Mouse (Mus musculus) hindbrain, embryonic 15.5 days (tissue): ENCODE results near the gene Plekhg3. TPM values are rescaled to one million over a fixed set of nuclear protein-coding genes. Genes with fewer than 3 reads are reported as not detected.
A peak's percentile ranks its signal among the peaks of the same experiment; 100 is the strongest.

ENCODE experiments used
- ATAC-seq: fragments of 200-750 bp; cut with Nextera tagmentation; 2 replicates; pipeline ENCODE4 v1.8.0; 2017; ENCODE audit warnings: low read depth, moderate number of reproducible peaks, moderate TSS enrichment; ENCODE audit not compliant: low FRiP score
- H3K27ac ChIP-seq: fragments of 300-500 bp; sonication (generic); replicated peaks from 2 replicates; pipeline ENCODE4 v1.5.1; 2015; ENCODE audit warnings: mild to moderate bottlenecking, inconsistent platforms
- H3K27me3 ChIP-seq: fragments of 300-500 bp; sonication (generic); 2 replicates; pipeline ENCODE4 v1.6.1; 2015; ENCODE audit warnings: control low read depth, inconsistent platforms
- H3K36me3 ChIP-seq: fragments of 300-500 bp; sonication (generic); 2 replicates; pipeline ENCODE4 v1.6.1; 2015; ENCODE audit warnings: control low read depth, inconsistent platforms
- H3K4me1 ChIP-seq: fragments of 300-500 bp; sonication (generic); replicated peaks from 2 replicates; pipeline ENCODE4 v1.6.1; 2015; ENCODE audit warnings: control low read depth, inconsistent platforms
- H3K4me2 ChIP-seq: fragments of 300-500 bp; sonication (generic); 2 replicates; pipeline ENCODE4 v1.6.1; 2015; ENCODE audit warnings: moderate library complexity, mild to moderate bottlenecking, inconsistent platforms
- H3K4me3 ChIP-seq: fragments of 300-500 bp; sonication (generic); 2 replicates; pipeline ENCODE4 v1.5.1; 2015; ENCODE audit warnings: mild to moderate bottlenecking, inconsistent platforms
- H3K9ac ChIP-seq: fragments of 300-500 bp; sonication (generic); 2 replicates; pipeline ENCODE4 v1.6.1; 2015; ENCODE audit warnings: inconsistent platforms
- H3K9me3 ChIP-seq: fragments of 300-500 bp; sonication (generic); 2 replicates; pipeline ENCODE4 v1.6.1; 2016; ENCODE audit warnings: control low read depth, inconsistent platforms
- WGBS: fragments of 180-500 bp; shearing (Covaris S2); methylation state at CpG from one replicate; pipeline ENCODE4 v1.1.7; 2015; 5-methylcytosine and 5-hydroxymethylcytosine counted together
- polyA plus RNA-seq: library from polyadenylated mRNA; unstranded; fragments of >200 nt; fragmentation: Nextera tagmentation; extraction: Ambion mirVana; gene quantifications from 2 replicates; pipeline ENCODE4 v1.2.1, GENCODE M21; 2015

Gene Plekhg3
- polyA plus RNA-seq, 1 experiment from 2014 or later, result 2.3 TPM

DNA sequence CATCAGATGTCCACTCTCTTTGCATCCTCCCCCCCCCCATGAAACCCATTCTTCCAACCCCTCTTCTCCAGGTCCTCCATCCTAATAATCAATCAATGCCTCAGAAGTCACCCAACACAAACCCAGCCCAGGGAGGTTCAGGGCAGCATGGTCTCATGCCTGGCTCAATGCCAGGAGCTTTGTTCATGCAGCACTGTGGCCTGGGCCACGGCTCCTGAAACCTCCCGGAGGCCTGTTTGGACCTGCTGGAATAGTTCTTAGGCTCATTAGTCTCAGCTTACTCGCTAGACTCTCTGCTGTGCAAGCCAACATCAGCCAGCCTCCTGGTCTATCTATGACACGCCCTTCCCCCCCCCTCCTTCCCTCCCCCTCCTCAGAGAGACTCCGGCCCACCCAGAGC is 27.7 kb upstream of the Plekhg3 start:
- 58% methylated on average over 5 of the region's 5 CpGs for WGBS
- Histone ChIP-seq H3K27me3 (no peaks in the 10 kb centered on the region), H3K9ac (no peak overlapping the region), H3K27ac (no peak overlapping the region), H3K36me3 (no peaks in the 10 kb centered on the region), H3K4me3 (no peak overlapping the region), H3K4me1 (peaks cover 11% of the 10 kb centered on the region; the same call in 1 of the 2 replicates), H3K9me3 (no peaks in the 10 kb centered on the region), H3K4me2 (no peak overlapping the region)
- 0 out of 2 replicates have a peak, but pooled peaks have one; percentile 39 for ATAC-seq

DNA sequence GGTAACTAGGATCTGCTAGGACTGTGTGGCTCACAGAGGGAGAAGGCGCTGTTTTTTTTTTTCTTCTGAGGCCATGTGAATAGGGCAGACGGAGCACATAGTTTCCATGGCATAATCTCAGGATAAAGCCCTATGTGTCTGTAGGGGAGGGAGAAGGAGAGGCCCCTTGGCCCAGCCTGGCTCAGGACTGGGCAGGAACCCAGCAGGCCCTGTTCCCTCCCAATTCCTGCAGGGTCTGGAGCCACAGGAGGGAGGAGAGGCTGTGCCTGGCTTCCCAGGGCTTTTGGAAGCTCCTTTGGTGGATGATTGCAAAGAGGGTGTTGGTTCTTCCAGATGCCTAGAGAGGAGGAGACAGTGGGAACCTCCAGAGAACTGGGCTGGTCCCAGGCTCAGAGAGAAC is 24.2 kb upstream of the Plekhg3 start:
- 54% methylated on average over 2 of the region's 2 CpGs for WGBS

GRCm38 (mm10) chr12:76507791-76508190 is 22.9 kb upstream of the Plekhg3 start:
- H3K9ac ChIP-seq, result no peak overlapping the region
- no peaks in the 10 kb centered on the region for H3K9me3 ChIP-seq
- no peaks in the 10 kb centered on the region for H3K27me3 ChIP-seq
- no peak for ATAC-seq
- H3K4me3 ChIP-seq, result no peak overlapping the region
- peaks cover 11% of the 10 kb centered on the region; the same call in 1 of the 2 replicates for H3K4me1 ChIP-seq
- 35% methylated on average over 5 of the region's 5 CpGs for WGBS
- no peak overlapping the region; the same call in 1 of the 2 replicates for H3K27ac ChIP-seq
- no peak overlapping the region for H3K4me2 ChIP-seq
- H3K36me3 ChIP-seq, result no peaks in the 10 kb centered on the region

More for the DNA sequence above, 24.2 kb upstream of the Plekhg3 start:
- Histone ChIP-seq H3K4me2 (no peak overlapping the region), H3K27me3 (no peaks in the 10 kb centered on the region), H3K9ac (no peak overlapping the region), H3K4me1 (peaks cover 11% of the 10 kb centered on the region; the same call in 1 of the 2 replicates), H3K9me3 (no peaks in the 10 kb centered on the region), H3K27ac (peak overlapping the region; percentile 66), H3K36me3 (no peaks in the 10 kb centered on the region), H3K4me3 (no peak overlapping the region)
- peak; percentile 86 for ATAC-seq

GRCm38 (mm10) chr12:76508909-76509440 is 21.7 kb upstream of the Plekhg3 start:
- peaks cover 11% of the 10 kb centered on the region; the same call in 1 of the 2 replicates for H3K4me1 ChIP-seq
- H3K9me3 ChIP-seq, result no peaks in the 10 kb centered on the region
- no peak overlapping the region for H3K4me3 ChIP-seq
- H3K9ac ChIP-seq, result no peak overlapping the region
- H3K27me3 ChIP-seq, result no peaks in the 10 kb centered on the region
- H3K36me3 ChIP-seq, result no peaks in the 10 kb centered on the region
- ATAC-seq, result no peak
- H3K4me2 ChIP-seq, result no peak overlapping the region
- H3K27ac ChIP-seq, result no peak overlapping the region
- WGBS, result 62% methylated on average over 7 of the region's 7 CpGs

DNA sequence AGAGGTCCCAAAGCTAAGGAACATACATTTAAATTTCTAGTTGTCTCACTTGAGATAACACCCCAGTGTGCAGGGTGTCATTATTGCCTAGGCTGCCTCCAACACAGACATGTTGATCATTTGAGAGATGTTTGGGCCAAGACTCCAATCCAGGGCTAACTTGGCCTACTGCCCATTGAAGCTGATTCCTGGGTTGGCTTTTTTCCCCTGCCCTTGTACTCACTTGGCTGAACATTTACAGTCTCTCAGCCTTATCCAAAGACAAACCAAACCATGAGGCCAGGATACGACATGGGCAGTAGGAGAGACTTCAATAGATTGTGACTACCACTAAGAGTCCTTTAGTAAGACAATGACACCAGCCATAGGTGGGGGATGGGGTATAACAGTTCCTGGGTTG is 18.0 kb upstream of the Plekhg3 start:
- H3K36me3 ChIP-seq, result no peaks in the 10 kb centered on the region
- H3K9me3 ChIP-seq, result no peaks in the 10 kb centered on the region

DNA sequence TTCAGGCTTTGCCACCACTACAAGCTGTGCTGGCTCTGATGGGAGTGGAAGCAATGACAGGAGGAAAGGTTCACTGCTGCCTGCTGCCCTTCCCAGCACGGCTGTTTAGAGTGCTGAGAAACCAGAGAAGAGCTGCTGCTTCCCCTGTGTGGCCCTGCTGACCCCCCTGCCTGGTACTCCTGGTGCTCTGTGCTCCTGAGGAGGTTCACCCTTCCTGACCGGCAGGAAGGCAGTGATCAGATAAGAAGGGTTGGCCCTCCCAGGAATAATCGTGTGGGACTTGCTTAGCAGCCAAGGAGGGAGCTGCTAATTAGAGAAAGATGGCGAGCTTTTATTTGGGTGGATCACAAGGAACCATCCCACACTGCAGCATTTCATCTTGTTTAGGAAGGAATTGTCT is 15.8 kb upstream of the Plekhg3 start:
- 40% methylated on average over 4 of the region's 4 CpGs for WGBS

More for the DNA sequence above, 18.0 kb upstream of the Plekhg3 start:
- no peaks in the 10 kb centered on the region for H3K27me3 ChIP-seq
- no peak for ATAC-seq
- no peak overlapping the region for H3K9ac ChIP-seq
- no peak overlapping the region for H3K4me3 ChIP-seq
- 50% methylated on average over 1 of the region's 1 CpGs for WGBS
- H3K4me1 ChIP-seq, result peaks cover under 1% of the 10 kb centered on the region; the same call in 1 of the 2 replicates
- H3K4me2 ChIP-seq, result no peak overlapping the region
- no peak overlapping the region for H3K27ac ChIP-seq

GRCm38 (mm10) chr12:76518000-76518399 is 12.7 kb upstream of the Plekhg3 start:
- Histone ChIP-seq H3K4me1 (no peaks in the 10 kb centered on the region), H3K9me3 (no peaks in the 10 kb centered on the region), H3K4me3 (no peak overlapping the region), H3K36me3 (no peaks in the 10 kb centered on the region), H3K27ac (no peak overlapping the region), H3K27me3 (no peaks in the 10 kb centered on the region), H3K4me2 (no peak overlapping the region), H3K9ac (no peak overlapping the region)
- no peak for ATAC-seq
- 93% methylated on average over 9 of the region's 9 CpGs for WGBS

More for the DNA sequence above, 15.8 kb upstream of the Plekhg3 start:
- Histone ChIP-seq H3K9me3 (no peaks in the 10 kb centered on the region), H3K36me3 (no peaks in the 10 kb centered on the region), H3K27ac (no peak overlapping the region), H3K9ac (no peak overlapping the region), H3K27me3 (no peaks in the 10 kb centered on the region), H3K4me3 (no peak overlapping the region), H3K4me1 (no peaks in the 10 kb centered on the region), H3K4me2 (no peak overlapping the region)
- no peak for ATAC-seq

DNA sequence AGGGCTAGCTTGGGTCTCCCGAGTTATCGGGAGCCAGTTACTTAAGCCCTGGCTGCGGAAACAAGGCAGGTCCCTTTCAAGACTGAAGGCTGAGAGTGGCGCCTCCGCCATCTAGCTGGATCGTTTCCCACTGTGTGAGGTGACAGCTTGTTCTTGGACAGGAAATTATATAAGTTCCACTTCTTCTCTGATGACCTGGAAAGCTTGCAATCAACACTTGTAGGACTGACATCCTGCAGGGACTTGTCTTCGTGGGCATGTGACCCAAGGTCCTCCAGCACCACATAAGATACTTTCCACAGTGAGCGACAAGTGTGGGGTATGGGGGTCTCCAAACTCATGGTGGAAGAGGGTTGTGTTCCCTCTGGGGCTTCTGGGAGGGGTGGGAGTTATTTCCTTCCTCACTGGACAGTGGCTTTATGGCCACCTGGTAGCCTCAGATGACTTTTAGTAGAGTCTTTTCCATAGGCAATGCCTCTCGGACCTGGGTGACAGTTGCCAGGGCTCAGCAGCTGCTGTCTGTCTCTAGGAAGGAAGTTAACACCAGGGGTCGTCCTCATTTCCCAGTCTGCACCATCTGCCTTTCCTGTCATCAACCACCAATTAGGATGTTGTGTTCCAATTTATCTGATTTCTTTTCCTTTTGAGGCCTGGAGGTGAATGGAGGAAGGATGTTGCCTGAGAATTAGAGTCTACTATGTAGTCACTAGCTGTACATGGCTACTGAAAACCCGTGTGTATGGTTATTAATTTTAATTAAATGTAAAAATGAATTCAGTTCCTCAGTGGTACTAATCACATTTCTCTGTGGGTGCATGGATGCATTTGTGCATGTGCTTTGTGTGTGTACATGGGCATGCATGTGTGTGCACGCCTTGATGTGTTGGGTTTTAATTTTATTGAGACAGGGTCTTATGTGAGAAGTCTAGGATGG is 11.5 kb upstream of the Plekhg3 start:
- Histone ChIP-seq H3K4me3 (no peak overlapping the region), H3K4me1 (no peaks in the 10 kb centered on the region), H3K9ac (no peak overlapping the region), H3K4me2 (no peak overlapping the region), H3K9me3 (no peaks in the 10 kb centered on the region), H3K27me3 (no peaks in the 10 kb centered on the region), H3K36me3 (no peaks in the 10 kb centered on the region), H3K27ac (no peak overlapping the region)
- 79% methylated on average over 12 of the region's 12 CpGs for WGBS
- ATAC-seq, result no peak

- Histone ChIP-seq H3K36me3 (no peaks in the 10 kb centered on the region), H3K27ac (no peak overlapping the region), H3K4me2 (no peak overlapping the region), H3K4me1 (no peaks in the 10 kb centered on the region), H3K9ac (no peak overlapping the region), H3K4me3 (no peak overlapping the region), H3K27me3 (no peaks in the 10 kb centered on the region), H3K9me3 (no peaks in the 10 kb centered on the region)
- 81% methylated on average over 5 of the region's 5 CpGs for WGBS
- ATAC-seq, result no peak
These were observed 7.0 kb upstream of the Plekhg3 start for GRCm38 (mm10) chr12:76523654-76524053.

- Histone ChIP-seq H3K4me3 (no peak overlapping the region), H3K9me3 (no peaks in the 10 kb centered on the region), H3K4me1 (no peaks in the 10 kb centered on the region), H3K36me3 (no peaks in the 10 kb centered on the region), H3K27ac (no peak overlapping the region), H3K4me2 (no peak overlapping the region), H3K27me3 (no peaks in the 10 kb centered on the region), H3K9ac (no peak overlapping the region)
- ATAC-seq, result no peak
- 97% methylated on average over 3 of the region's 3 CpGs for WGBS
These were observed 5.8 kb upstream of the Plekhg3 start for GRCm38 (mm10) chr12:76524915-76525314.

DNA sequence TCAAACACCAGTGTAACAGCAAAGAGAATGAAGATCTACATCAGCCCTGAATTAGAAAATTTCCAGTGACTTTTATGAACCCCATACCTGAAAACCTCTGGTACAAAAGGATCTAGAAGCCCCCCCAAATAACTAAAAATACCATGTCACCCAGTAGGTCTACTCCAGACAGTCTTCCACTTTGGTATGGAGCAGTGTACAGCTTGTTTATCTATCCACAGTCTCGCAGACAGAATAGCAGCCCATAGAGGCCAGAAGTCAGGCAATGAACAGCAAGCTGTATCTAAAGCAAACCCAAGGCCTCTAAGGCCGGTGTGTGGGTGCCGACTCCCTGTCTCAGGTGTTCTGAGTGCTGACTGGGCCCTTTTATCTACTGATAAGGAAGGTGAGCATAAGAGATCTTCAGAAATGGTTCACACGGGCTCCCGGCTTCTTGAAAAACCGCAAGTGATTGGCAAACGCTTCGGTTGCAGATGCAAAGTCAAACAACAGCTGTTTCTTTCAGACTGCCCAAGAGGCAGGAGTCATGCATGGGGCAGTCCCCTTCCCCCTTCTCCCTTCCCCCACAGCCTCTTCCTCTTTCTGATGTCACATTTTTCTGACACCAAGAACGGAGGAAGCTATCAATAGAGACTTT is 3.3 kb upstream of the Plekhg3 start:
- H3K4me2 ChIP-seq, result no peak overlapping the region
- H3K27me3 ChIP-seq, result peaks cover 22% of the 10 kb centered on the region
- H3K9ac ChIP-seq, result no peak overlapping the region
- H3K4me1 ChIP-seq, result no peaks in the 10 kb centered on the region
- H3K9me3 ChIP-seq, result no peaks in the 10 kb centered on the region
- 74% methylated on average over 9 of the region's 9 CpGs for WGBS
- no peaks in the 10 kb centered on the region for H3K36me3 ChIP-seq
- H3K4me3 ChIP-seq, result no peak overlapping the region
- H3K27ac ChIP-seq, result no peak overlapping the region
- no peak for ATAC-seq

DNA sequence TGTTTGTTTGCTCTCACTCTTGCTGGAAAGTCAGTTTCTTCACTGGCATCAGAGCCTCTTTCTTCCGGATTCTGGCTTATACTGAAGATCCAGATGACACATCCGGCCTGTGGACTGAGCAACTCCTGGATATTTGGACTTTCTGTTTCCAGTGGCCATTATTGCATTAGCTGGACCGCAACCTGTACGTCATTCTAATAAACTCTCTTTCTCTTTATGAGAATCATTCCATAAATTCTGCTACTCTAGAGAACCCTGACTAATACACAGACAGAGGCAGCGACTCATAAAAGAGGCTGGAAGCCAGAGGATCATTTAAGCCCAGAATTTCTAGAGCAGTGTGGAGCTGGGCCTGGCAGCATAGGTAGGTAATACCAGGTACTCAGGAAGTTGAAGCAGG is 1.9 kb upstream of the Plekhg3 start:
- Histone ChIP-seq H3K9ac (no peak overlapping the region), H3K9me3 (no peaks in the 10 kb centered on the region), H3K4me1 (peaks cover 10% of the 10 kb centered on the region), H3K4me2 (no peak overlapping the region), H3K27ac (no peak overlapping the region), H3K36me3 (no peaks in the 10 kb centered on the region), H3K27me3 (peaks cover 25% of the 10 kb centered on the region), H3K4me3 (no peak overlapping the region)
- 91% methylated on average over 5 of the region's 5 CpGs for WGBS
- ATAC-seq, result no peak
